Mouse (Mus musculus) brain, embryonic 14.5 days (tissue): ENCODE data around the gene Cby3.

Experiments used
- CTCF ChIP-seq: fragments of 200-500 bp; IDR thresholded peaks from 2 replicates; pipeline ENCODE4 v1.5.1; 2012; ENCODE audit warnings: inconsistent platforms, mild to moderate bottlenecking, moderate library complexity, borderline replicate concordance; ENCODE audit not compliant: insufficient read depth, insufficient read length; ENCODE audit errors: extremely low read depth
- POLR2A ChIP-seq: fragments of 200-500 bp; IDR thresholded peaks from 2 replicates; pipeline ENCODE4 v1.6.1; 2012; ENCODE audit warnings: mild to moderate bottlenecking, inconsistent platforms, borderline replicate concordance; ENCODE audit not compliant: poor library complexity, insufficient read depth, insufficient read length, severe bottlenecking; ENCODE audit errors: extremely low read depth

DNA sequence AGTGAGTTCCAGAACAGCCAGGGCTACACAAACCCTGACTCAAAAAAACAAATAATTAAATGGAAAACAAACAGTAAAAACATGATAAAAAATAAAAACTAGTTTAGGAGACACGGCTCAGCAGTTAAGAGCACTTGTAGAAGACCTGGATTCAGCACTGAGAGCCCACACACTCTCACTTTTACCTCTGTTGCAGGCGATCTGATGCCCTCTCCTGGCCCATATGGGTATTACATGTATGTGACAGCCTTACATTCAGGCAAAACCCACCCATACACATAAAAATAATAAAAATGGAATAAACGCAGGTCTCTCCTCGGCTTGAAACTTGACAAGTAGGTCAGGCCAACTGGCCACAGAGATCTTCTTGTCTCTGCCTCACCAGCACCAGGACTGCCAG, 10.3 kb downstream of the Cby3 start:
- no peak for TF ChIP-seq POLR2A
- TF ChIP-seq CTCF, result peak; percentile 82; the same call in 1 of the 2 replicates
